Mouse (Mus musculus) midbrain, postnatal 0 days (tissue): ENCODE measurements around the gene Fam3b. TPM values are rescaled to one million over a fixed set of nuclear protein-coding genes. Genes with fewer than 3 reads are reported as not detected.
A peak's percentile ranks its signal among the peaks of the same experiment; 100 is the strongest.

ENCODE experiments used
- ATAC-seq: fragments of 200-750 bp; cut with Nextera tagmentation; 2 replicates; pipeline ENCODE4 v1.8.0; 2017; ENCODE audit warnings: moderate number of reproducible peaks, mild to moderate bottlenecking, moderate TSS enrichment, moderate library complexity; ENCODE audit not compliant: low FRiP score
- DNase-seq: peaks from one replicate; pipeline ENCODE4 v3.0.0-alpha.2; 2015; ENCODE audit warnings: low spot score
- H3K27ac ChIP-seq: fragments of 300-500 bp; sonication (generic); 2 replicates; pipeline ENCODE4 v1.5.1; 2014; ENCODE audit warnings: low read depth, mild to moderate bottlenecking, low read length, mixed read lengths
- H3K27me3 ChIP-seq: fragments of 300-500 bp; sonication (generic); 2 replicates; pipeline ENCODE4 v1.6.1; 2014; ENCODE audit warnings: low read length, control low read depth, mixed read lengths; ENCODE audit not compliant: insufficient read depth
- H3K36me3 ChIP-seq: fragments of 300-500 bp; sonication (generic); 2 replicates; pipeline ENCODE4 v1.6.1; 2014; ENCODE audit warnings: low read length, control low read depth, mixed read lengths; ENCODE audit not compliant: insufficient read depth
- H3K4me1 ChIP-seq: fragments of 300-500 bp; sonication (generic); 2 replicates; pipeline ENCODE4 v1.6.1; 2014; ENCODE audit warnings: mild to moderate bottlenecking, control low read depth, antibody characterized with exemption, low read length, mixed read lengths; ENCODE audit not compliant: insufficient read depth
- H3K4me2 ChIP-seq: fragments of 300-500 bp; sonication (generic); 2 replicates; pipeline ENCODE4 v1.6.1; 2014; ENCODE audit warnings: low read depth, mild to moderate bottlenecking, low read length, mixed read lengths; ENCODE audit not compliant: poor library complexity, severe bottlenecking
- H3K4me3 ChIP-seq: fragments of 300-500 bp; sonication (generic); 2 replicates; pipeline ENCODE4 v1.5.1; 2014; ENCODE audit warnings: low read depth, mild to moderate bottlenecking, low read length, moderate library complexity
- H3K9ac ChIP-seq: fragments of 300-500 bp; sonication (generic); replicated peaks from 2 replicates; pipeline ENCODE4 v1.6.1; 2014; ENCODE audit warnings: mild to moderate bottlenecking, low read length, moderate library complexity, mixed read lengths; ENCODE audit not compliant: poor library complexity, severe bottlenecking
- H3K9me3 ChIP-seq: fragments of 300-500 bp; sonication (generic); 2 replicates; pipeline ENCODE4 v1.6.1; 2016; ENCODE audit warnings: low read length, control low read depth
- CTCF ChIP-seq: IDR thresholded peaks from 2 replicates; pipeline ENCODE4 v1.5.1; 2016; ENCODE audit warnings: antibody characterized with exemption, mild to moderate bottlenecking
- WGBS: fragments of 180-500 bp; shearing (Covaris S2); extraction: QIAGEN DNeasy Blood & Tissue Kit; methylation state at CpG from one replicate; pipeline ENCODE4 v1.1.7; 2014; 5-methylcytosine and 5-hydroxymethylcytosine counted together
- polyA plus RNA-seq: library from polyadenylated mRNA; unstranded; fragments of >200 nt; fragmentation: Nextera tagmentation; extraction: Ambion mirVana; gene quantifications from 2 replicates; pipeline ENCODE4 v1.2.1, GENCODE M21; 2015
- total RNA-seq: library from RNA; depleted of rRNA; stranded (reverse); fragments of >200 nt; gene quantifications from 2 replicates; pipeline ENCODE4 v1.2.3, GENCODE M21; 2014

The Fam3b gene
- total and polyA plus RNA-seq, 2 experiments from 2014 or later: not detected

GRCm38 (mm10) chr16:97462481-97463181 is 52.0 kb downstream of the Fam3b start, which contains the start of gene Mx1:
Mx1 (minus strand) TSS chr16:97462907.
- Histone ChIP-seq H3K9ac (no peak within 1 kb of the TSS), H3K9me3 (no peaks in the 10 kb centered on the region), H3K27ac (no peak within 1 kb of the TSS), H3K27me3 (no peaks in the 10 kb centered on the region), H3K4me3 (no peak within 1 kb of the TSS), H3K36me3 (no peaks in the 10 kb centered on the region), H3K4me2 (no peak within 1 kb of the TSS), H3K4me1 (no peaks in the 10 kb centered on the region)
- ATAC-seq (no peak), DNase-seq (no peak)
- WGBS: 24% methylated on average over 4 of the region's 4 CpGs
- TF ChIP-seq CTCF: no peak

- Histone ChIP-seq H3K4me3 (no peak overlapping the region), H3K36me3 (no peaks in the 10 kb centered on the region), H3K27me3 (no peaks in the 10 kb centered on the region), H3K9me3 (no peaks in the 10 kb centered on the region), H3K9ac (no peak overlapping the region), H3K4me1 (no peaks in the 10 kb centered on the region), H3K27ac (no peak overlapping the region), H3K4me2 (no peak overlapping the region)
- no peak for ATAC-seq
- 73% methylated on average over 2 of the region's 2 CpGs for WGBS
- no peak for DNase-seq
- no peak for TF ChIP-seq CTCF
These were observed 53.3 kb downstream of the Fam3b start for GRCm38 (mm10) chr16:97461271-97461670.

GRCm38 (mm10) chr16:97459831-97460230 is 54.8 kb downstream of the Fam3b start:
- no peak overlapping the region for H3K27ac ChIP-seq
- no peaks in the 10 kb centered on the region for H3K9me3 ChIP-seq
- no peak for TF ChIP-seq CTCF
- H3K4me1 ChIP-seq: no peaks in the 10 kb centered on the region
- 86% methylated on average over 1 of the region's 1 CpGs for WGBS
- no peak overlapping the region for H3K9ac ChIP-seq
- no peak overlapping the region for H3K4me2 ChIP-seq
- no peaks in the 10 kb centered on the region for H3K36me3 ChIP-seq
- H3K27me3 ChIP-seq: no peaks in the 10 kb centered on the region
- ATAC-seq (no peak), DNase-seq (no peak)
- no peak overlapping the region for H3K4me3 ChIP-seq

GRCm38 (mm10) chr16:97447386-97447785 is 67.2 kb downstream of the Fam3b start:
- Histone ChIP-seq H3K4me2 (no peak overlapping the region), H3K9ac (no peak overlapping the region), H3K36me3 (no peaks in the 10 kb centered on the region), H3K4me1 (no peaks in the 10 kb centered on the region), H3K9me3 (no peaks in the 10 kb centered on the region), H3K27me3 (no peaks in the 10 kb centered on the region), H3K4me3 (no peak overlapping the region), H3K27ac (no peak overlapping the region)
- no peak for TF ChIP-seq CTCF
- DNase-seq: no peak
- ATAC-seq: no peak

GRCm38 (mm10) chr16:97443670-97444263 is 70.8 kb downstream of the Fam3b start:
- Histone ChIP-seq H3K9me3 (no peaks in the 10 kb centered on the region), H3K27ac (no peak overlapping the region), H3K36me3 (no peaks in the 10 kb centered on the region), H3K27me3 (no peaks in the 10 kb centered on the region), H3K9ac (no peak overlapping the region), H3K4me1 (no peaks in the 10 kb centered on the region), H3K4me2 (no peak overlapping the region), H3K4me3 (no peak overlapping the region)
- WGBS: 53% methylated on average over 14 of the region's 14 CpGs
- ATAC-seq (peak; percentile 60; the same call in 1 of the 2 replicates), DNase-seq (peak; percentile 82)
- peak; percentile 89 for TF ChIP-seq CTCF

- Histone ChIP-seq H3K36me3 (no peaks in the 10 kb centered on the region), H3K4me1 (no peaks in the 10 kb centered on the region), H3K9ac (no peak overlapping the region), H3K27ac (no peak overlapping the region), H3K27me3 (no peaks in the 10 kb centered on the region), H3K9me3 (no peaks in the 10 kb centered on the region), H3K4me2 (no peak overlapping the region), H3K4me3 (no peak overlapping the region)
- DNase-seq: no peak
- no peak for TF ChIP-seq CTCF
- WGBS: 91% methylated on average over 9 of the region's 9 CpGs
- ATAC-seq: no peak
These were observed 72.6 kb downstream of the Fam3b start for GRCm38 (mm10) chr16:97441967-97442366.
